Mouse (Mus musculus): ENCODE results near the gene Gm39566. TPM values are rescaled to one million over a fixed set of nuclear protein-coding genes. Genes with fewer than 3 reads are reported as not detected.

Gm39566 gene
- polyA plus RNA-seq, 2 experiments = not detected

GRCm38 (mm10) chr11:69854680-69855079 lies 39.6 kb upstream of the Gm39566 start:
- Histone ChIP-seq H3K4me3 (replicated peaks; ENCODE audit: low read length) (no peak overlapping the region), H3K4me1 (ENCODE audit: control insufficient read depth, insufficient read depth, low read length) (no peaks in the 10 kb centered on the region), H3K9ac (ENCODE audit: low read depth, low read length, severe bottlenecking) (no peak overlapping the region), H3K27me3 (ENCODE audit: control insufficient read depth, insufficient read depth, low read length) (0 out of 2 replicates have a peak, but pooled peaks cover 15% of the 10 kb centered on the region), H3K4me2 (replicated peaks; ENCODE audit: low read depth, low read length, severe bottlenecking) (no peak overlapping the region), H3K9me3 (ENCODE audit: control insufficient read depth, low read length) (no peaks in the 10 kb centered on the region), H3K36me3 (ENCODE audit: control insufficient read depth, insufficient read depth, low read length) (peaks cover 25% of the 10 kb centered on the region), H3K27ac (replicated peaks; ENCODE audit: low read depth, low read length) (no peak overlapping the region)
- TF ChIP-seq POLR2A (IDR thresholded peaks at IDR 0.05; ENCODE audit: borderline replicate concordance, extremely low read depth, insufficient read depth, insufficient read length) = no peak
- WGBS = 84% methylated on average over 10 of the region's 10 CpGs
- DNase-seq (ENCODE audit: low spot score) (no peak), ATAC-seq (ENCODE audit: low FRiP score, low read depth) (no peak)

DNA sequence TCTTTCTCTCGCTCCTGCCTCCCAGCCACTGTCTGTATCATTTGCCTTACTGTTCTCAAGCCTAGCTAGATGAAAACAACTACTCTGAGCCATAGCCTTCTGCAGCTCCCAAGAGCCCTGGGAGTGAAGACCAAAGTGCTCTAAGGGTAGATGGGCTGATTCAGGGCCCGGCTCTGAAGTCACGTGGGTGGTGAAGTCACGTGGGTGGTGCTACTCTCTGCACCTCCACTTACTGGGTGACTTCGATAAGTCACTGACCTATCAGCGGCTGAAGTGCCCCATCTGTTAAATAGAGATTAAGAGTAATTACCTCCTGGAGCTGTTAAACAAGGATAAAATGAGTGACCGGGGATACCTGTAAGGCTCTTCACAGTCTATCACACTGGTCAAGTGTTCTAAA lies 38.9 kb upstream of the Gm39566 start:
- Histone ChIP-seq H3K4me2 (replicated peaks; ENCODE audit: low read depth, low read length, severe bottlenecking) (no peak overlapping the region), H3K27me3 (ENCODE audit: control insufficient read depth, insufficient read depth, low read length) (0 out of 2 replicates have a peak, but pooled peaks cover 12% of the 10 kb centered on the region), H3K9me3 (ENCODE audit: control insufficient read depth, low read length) (no peaks in the 10 kb centered on the region), H3K4me1 (ENCODE audit: control insufficient read depth, insufficient read depth, low read length) (no peaks in the 10 kb centered on the region), H3K27ac (replicated peaks; ENCODE audit: low read depth, low read length) (no peak overlapping the region), H3K4me3 (replicated peaks; ENCODE audit: low read length) (no peak overlapping the region), H3K36me3 (ENCODE audit: control insufficient read depth, insufficient read depth, low read length) (peaks cover 31% of the 10 kb centered on the region), H3K9ac (ENCODE audit: low read depth, low read length, severe bottlenecking) (no peak overlapping the region)
- TF ChIP-seq POLR2A (IDR thresholded peaks at IDR 0.05; ENCODE audit: borderline replicate concordance, extremely low read depth, insufficient read depth, insufficient read length) = no peak
- DNase-seq (ENCODE audit: low spot score) (no peak), ATAC-seq (ENCODE audit: low FRiP score, low read depth) (no peak)
- WGBS = 71% methylated on average over 7 of the region's 7 CpGs

GRCm38 (mm10) chr11:69850754-69851153 lies 35.7 kb upstream of the Gm39566 start:
- Histone ChIP-seq H3K36me3 (ENCODE audit: control insufficient read depth, insufficient read depth, low read length) (peaks cover 41% of the 10 kb centered on the region), H3K9ac (ENCODE audit: low read depth, low read length, severe bottlenecking) (no peak overlapping the region), H3K4me1 (ENCODE audit: control insufficient read depth, insufficient read depth, low read length) (peaks cover 11% of the 10 kb centered on the region), H3K27ac (replicated peaks; ENCODE audit: low read depth, low read length) (no peak overlapping the region), H3K9me3 (ENCODE audit: control insufficient read depth, low read length) (no peaks in the 10 kb centered on the region), H3K27me3 (ENCODE audit: control insufficient read depth, insufficient read depth, low read length) (no peaks in the 10 kb centered on the region), H3K4me3 (replicated peaks; ENCODE audit: low read length) (no peak overlapping the region), H3K4me2 (replicated peaks; ENCODE audit: low read depth, low read length, severe bottlenecking) (no peak overlapping the region)
- ATAC-seq (ENCODE audit: low FRiP score, low read depth) (no peak), DNase-seq (ENCODE audit: low spot score) (no peak)
- TF ChIP-seq POLR2A (IDR thresholded peaks at IDR 0.05; ENCODE audit: borderline replicate concordance, extremely low read depth, insufficient read depth, insufficient read length) = no peak
- 67% methylated on average over 8 of the region's 8 CpGs for WGBS

DNA sequence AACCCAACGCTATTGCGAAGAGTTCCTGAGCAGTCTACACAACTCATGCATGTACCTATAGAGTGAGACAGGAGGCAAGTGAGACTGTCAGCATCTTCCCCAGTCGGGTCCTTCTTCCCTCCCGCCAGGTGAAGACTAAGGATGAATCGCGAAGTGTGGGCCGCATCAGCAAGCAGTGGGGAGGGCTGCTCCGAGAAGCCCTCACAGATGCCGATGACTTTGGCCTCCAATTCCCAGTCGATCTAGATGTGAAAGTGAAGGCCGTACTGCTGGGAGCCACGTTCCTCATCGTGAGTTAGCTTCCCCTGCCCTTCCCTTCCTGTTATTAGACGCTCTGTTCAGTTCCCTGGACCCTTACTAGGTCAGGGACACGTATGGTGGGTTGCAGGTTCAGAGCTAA lies 34.8 kb upstream of the Gm39566 start:
- no peaks in the 10 kb centered on the region for H3K9me3 ChIP-seq (ENCODE audit: control insufficient read depth, low read length)

GRCm38 (mm10) chr11:69849128-69849527 lies 34.0 kb upstream of the Gm39566 start:
- WGBS = 92% methylated on average over 9 of the region's 9 CpGs
- Histone ChIP-seq H3K27ac (replicated peaks; ENCODE audit: low read depth, low read length) (no peak overlapping the region), H3K36me3 (ENCODE audit: control insufficient read depth, insufficient read depth, low read length) (peaks cover 41% of the 10 kb centered on the region), H3K9me3 (ENCODE audit: control insufficient read depth, low read length) (no peaks in the 10 kb centered on the region), H3K27me3 (ENCODE audit: control insufficient read depth, insufficient read depth, low read length) (no peaks in the 10 kb centered on the region), H3K9ac (ENCODE audit: low read depth, low read length, severe bottlenecking) (no peak overlapping the region), H3K4me2 (replicated peaks; ENCODE audit: low read depth, low read length, severe bottlenecking) (no peak overlapping the region), H3K4me1 (ENCODE audit: control insufficient read depth, insufficient read depth, low read length) (peaks cover 17% of the 10 kb centered on the region), H3K4me3 (replicated peaks; ENCODE audit: low read length) (no peak overlapping the region)
- TF ChIP-seq POLR2A (IDR thresholded peaks at IDR 0.05; ENCODE audit: borderline replicate concordance, extremely low read depth, insufficient read depth, insufficient read length) = no peak
- DNase-seq (ENCODE audit: low spot score) (no peak), ATAC-seq (ENCODE audit: low FRiP score, low read depth) (no peak)

More for the DNA sequence above, 34.8 kb upstream of the Gm39566 start:
- WGBS = 95% methylated on average over 15 of the region's 15 CpGs
- Histone ChIP-seq H3K36me3 (ENCODE audit: control insufficient read depth, insufficient read depth, low read length) (peaks cover 41% of the 10 kb centered on the region), H3K9ac (ENCODE audit: low read depth, low read length, severe bottlenecking) (no peak overlapping the region), H3K4me3 (replicated peaks; ENCODE audit: low read length) (no peak overlapping the region), H3K27me3 (ENCODE audit: control insufficient read depth, insufficient read depth, low read length) (no peaks in the 10 kb centered on the region), H3K4me2 (replicated peaks; ENCODE audit: low read depth, low read length, severe bottlenecking) (no peak overlapping the region), H3K4me1 (ENCODE audit: control insufficient read depth, insufficient read depth, low read length) (peaks cover 17% of the 10 kb centered on the region), H3K27ac (replicated peaks; ENCODE audit: low read depth, low read length) (no peak overlapping the region)
- DNase-seq (ENCODE audit: low spot score) (no peak), ATAC-seq (ENCODE audit: low FRiP score, low read depth) (no peak)
- no peak for TF ChIP-seq POLR2A (IDR thresholded peaks at IDR 0.05; ENCODE audit: borderline replicate concordance, extremely low read depth, insufficient read depth, insufficient read length)

DNA sequence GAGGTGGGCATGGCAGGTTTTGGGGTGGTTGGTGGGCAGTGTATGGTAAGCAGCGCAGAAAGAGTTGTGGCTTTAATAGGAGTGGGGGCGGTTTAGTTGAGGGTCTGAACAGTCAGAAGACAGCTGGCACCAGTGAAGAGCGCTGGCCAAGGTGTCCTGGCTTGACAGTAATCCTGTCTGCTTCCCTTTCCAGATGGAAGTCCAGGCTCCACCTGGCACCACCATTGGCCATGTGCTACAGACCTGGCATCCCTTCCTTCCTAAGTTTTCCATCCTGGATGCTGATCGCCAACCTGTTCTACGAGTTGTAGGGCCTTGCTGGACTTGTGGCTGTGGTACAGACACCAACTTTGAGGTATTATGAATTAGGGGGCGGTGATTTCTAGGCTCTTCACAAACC lies 32.9 kb upstream of the Gm39566 start:
- DNase-seq (ENCODE audit: low spot score) = no peak
- peaks cover 41% of the 10 kb centered on the region for H3K36me3 ChIP-seq (ENCODE audit: control insufficient read depth, insufficient read depth, low read length)
- no peak overlapping the region for H3K9ac ChIP-seq (ENCODE audit: low read depth, low read length, severe bottlenecking)
- no peaks in the 10 kb centered on the region for H3K27me3 ChIP-seq (ENCODE audit: control insufficient read depth, insufficient read depth, low read length)
- no peak overlapping the region for H3K27ac ChIP-seq (replicated peaks; ENCODE audit: low read depth, low read length)
- no peaks in the 10 kb centered on the region for H3K9me3 ChIP-seq (ENCODE audit: control insufficient read depth, low read length)
- peaks cover 17% of the 10 kb centered on the region for H3K4me1 ChIP-seq (ENCODE audit: control insufficient read depth, insufficient read depth, low read length)
- WGBS = 98% methylated on average over 6 of the region's 6 CpGs
- no peak for TF ChIP-seq POLR2A (IDR thresholded peaks at IDR 0.05; ENCODE audit: borderline replicate concordance, extremely low read depth, insufficient read depth, insufficient read length)
- H3K4me3 ChIP-seq (replicated peaks; ENCODE audit: low read length) = peak overlapping the region; percentile 68
- peak overlapping the region; percentile 93; the same call in 1 of the 2 replicates for H3K4me2 ChIP-seq (replicated peaks; ENCODE audit: low read depth, low read length, severe bottlenecking)
- no peak for ATAC-seq (ENCODE audit: low FRiP score, low read depth)

All from limb, embryonic 14.5 days (tissue).